Mouse (Mus musculus) liver, embryonic 11.5 days (tissue): ENCODE results near the gene Muc3. TPM values are rescaled to one million over a fixed set of nuclear protein-coding genes. Genes with fewer than 3 reads are reported as not detected.
A peak's percentile ranks its signal among the peaks of the same experiment; 100 is the strongest.

ENCODE experiments used
- ATAC-seq: fragments of 200-750 bp; cut with Nextera tagmentation; replicated peaks from 2 replicates; pipeline ENCODE4 v1.8.0; 2017; ENCODE audit warnings: moderate number of reproducible peaks, mild to moderate bottlenecking, moderate TSS enrichment, moderate library complexity; ENCODE audit not compliant: low FRiP score
- DNase-seq: peaks from one replicate; pipeline ENCODE4 v3.0.0-alpha.2; 2017; ENCODE audit warnings: low spot score
- H3K27ac ChIP-seq: fragments of 300-500 bp; sonication (generic); 2 replicates; pipeline ENCODE4 v1.5.1; 2014; ENCODE audit warnings: mild to moderate bottlenecking, low read depth, low read length, control low read depth
- H3K27me3 ChIP-seq: fragments of 300-500 bp; sonication (generic); replicated peaks from 2 replicates; pipeline ENCODE4 v1.6.1; 2014; ENCODE audit warnings: low read length, mixed read lengths; ENCODE audit not compliant: control insufficient read depth, insufficient read depth
- H3K36me3 ChIP-seq: fragments of 300-500 bp; sonication (generic); 2 replicates; pipeline ENCODE4 v1.6.1; 2014; ENCODE audit warnings: mild to moderate bottlenecking, low read length, moderate library complexity, mixed read lengths; ENCODE audit not compliant: control insufficient read depth, insufficient read depth
- H3K4me1 ChIP-seq: fragments of 300-500 bp; sonication (generic); replicated peaks from 2 replicates; pipeline ENCODE4 v1.6.1; 2014; ENCODE audit warnings: low read length, mixed read lengths; ENCODE audit not compliant: control insufficient read depth, insufficient read depth
- H3K4me2 ChIP-seq: fragments of 300-500 bp; sonication (generic); 2 replicates; pipeline ENCODE4 v1.6.1; 2014; ENCODE audit warnings: mild to moderate bottlenecking, control low read depth, moderate library complexity
- H3K4me3 ChIP-seq: fragments of 300-500 bp; sonication (generic); 2 replicates; pipeline ENCODE4 v1.5.1; 2014; ENCODE audit warnings: low read depth, low read length, control low read depth
- H3K9ac ChIP-seq: fragments of 300-500 bp; sonication (generic); 2 replicates; pipeline ENCODE4 v1.6.1; 2014; ENCODE audit warnings: low read depth, low read length, control low read depth
- H3K9me3 ChIP-seq: fragments of 300-500 bp; sonication (generic); 2 replicates; pipeline ENCODE4 v1.6.1; 2016; ENCODE audit warnings: low read length, inconsistent platforms, mixed read lengths; ENCODE audit not compliant: control insufficient read depth
- WGBS: fragments of 180-500 bp; shearing (Covaris S2); extraction: QIAGEN DNeasy Blood & Tissue Kit; methylation state at CpG from one replicate; pipeline ENCODE4 v1.1.7; 2014; 5-methylcytosine and 5-hydroxymethylcytosine counted together
- polyA plus RNA-seq: library from polyadenylated mRNA; unstranded; fragments of >200 nt; fragmentation: Nextera tagmentation; extraction: Ambion mirVana; gene quantifications from 2 replicates; pipeline ENCODE4 v1.2.1, GENCODE M21; 2014

Gene Muc3
- polyA plus RNA-seq, 1 experiment from 2014 or later = not detected

DNA sequence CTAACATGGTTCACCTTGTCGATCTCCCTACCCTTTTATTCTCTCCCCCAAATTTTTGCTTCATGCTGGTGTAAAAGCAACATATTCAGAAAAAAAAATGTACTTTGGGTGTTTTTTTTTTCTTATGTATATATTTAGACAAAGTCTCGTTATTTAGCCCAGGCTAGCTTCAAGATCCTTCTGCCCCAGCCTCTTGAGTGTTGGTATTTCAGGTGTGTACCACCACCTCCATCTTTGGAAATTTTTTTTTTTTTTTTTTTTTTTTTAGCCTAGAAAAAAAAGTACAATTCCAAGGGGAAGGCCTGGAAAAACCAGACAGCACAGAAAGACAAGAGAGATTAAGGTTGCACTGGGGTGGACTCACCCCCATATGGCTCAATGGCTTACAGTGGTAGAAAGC is 32.1 kb downstream of the Muc3 start:
- Histone ChIP-seq H3K9me3 (peaks cover 28% of the 10 kb centered on the region), H3K36me3 (peaks cover 25% of the 10 kb centered on the region), H3K27me3 (no peaks in the 10 kb centered on the region), H3K4me2 (peak overlapping the region; percentile 94; the same call in 1 of the 2 replicates), H3K9ac (no peak overlapping the region), H3K27ac (peak overlapping the region; percentile 93), H3K4me3 (no peak overlapping the region), H3K4me1 (peaks cover 9% of the 10 kb centered on the region)
- no peak for ATAC-seq
- DNase-seq = no peak
- WGBS = 64% methylated on average over 2 of the region's 2 CpGs

DNA sequence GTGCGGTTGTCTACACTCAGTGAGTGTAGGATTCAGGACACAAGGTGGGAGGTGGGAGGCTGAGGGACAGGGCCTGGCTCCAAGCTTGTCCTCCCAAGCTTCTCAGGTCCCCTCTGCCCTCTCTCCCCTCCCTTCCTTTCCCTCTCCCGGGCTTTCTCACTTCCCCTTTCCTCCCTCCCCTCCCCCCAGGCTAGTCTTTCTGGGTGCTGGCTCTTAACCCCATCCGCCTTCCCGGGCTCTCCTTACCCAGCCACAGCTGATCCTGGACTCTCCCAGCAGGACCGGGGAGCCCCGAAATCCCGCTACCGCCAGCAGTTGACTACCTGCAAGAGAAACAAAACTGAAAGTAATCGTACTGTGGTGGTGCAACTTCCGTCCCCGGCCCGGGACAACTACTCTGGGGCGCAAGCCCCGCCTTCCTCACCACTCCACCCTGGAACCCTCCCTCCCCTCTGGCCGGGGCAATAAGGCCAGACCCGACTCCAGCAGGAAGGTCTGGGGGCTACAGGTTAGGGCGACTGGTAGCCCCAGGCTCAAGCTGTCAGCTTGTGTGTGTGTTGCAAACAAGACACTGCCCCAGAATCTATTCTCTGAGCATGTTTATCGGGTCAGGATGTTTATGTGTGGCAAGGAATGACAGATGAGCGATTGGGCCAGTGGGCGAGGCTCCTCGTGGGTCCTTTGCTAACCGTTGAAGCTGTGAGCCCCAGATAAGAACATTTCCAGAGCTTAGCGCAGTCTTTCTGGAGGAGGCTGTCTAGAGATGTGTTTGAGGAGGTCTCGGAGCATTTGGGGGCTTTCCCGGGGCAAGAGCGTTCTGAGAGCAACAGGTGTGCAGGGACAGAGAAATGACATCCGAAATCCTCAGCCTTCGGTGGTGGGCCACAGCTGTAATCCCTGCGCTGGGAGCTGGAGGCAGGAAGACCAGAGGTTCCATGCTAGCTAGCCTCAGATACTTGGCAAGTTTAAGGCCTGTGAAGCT is 33.0 kb downstream of the Muc3 start, which contains the start of gene Trim56:
Gene Trim56 (minus strand): TSS at position 344 of the 982 bp plus-strand sequence.
- Histone ChIP-seq H3K36me3 (peaks cover 25% of the 10 kb centered on the region), H3K27ac (peak within 1 kb of the TSS; percentile 93), H3K9me3 (peaks cover 31% of the 10 kb centered on the region), H3K4me1 (peaks cover 9% of the 10 kb centered on the region), H3K4me2 (peak within 1 kb of the TSS; percentile 94), H3K4me3 (peak within 1 kb of the TSS; percentile 77), H3K27me3 (no peaks in the 10 kb centered on the region), H3K9ac (peak within 1 kb of the TSS; percentile 87)
- ATAC-seq (peak; percentile 91), DNase-seq (peak; percentile 84)
- 4% methylated on average over 29 of the region's 29 CpGs for WGBS

DNA sequence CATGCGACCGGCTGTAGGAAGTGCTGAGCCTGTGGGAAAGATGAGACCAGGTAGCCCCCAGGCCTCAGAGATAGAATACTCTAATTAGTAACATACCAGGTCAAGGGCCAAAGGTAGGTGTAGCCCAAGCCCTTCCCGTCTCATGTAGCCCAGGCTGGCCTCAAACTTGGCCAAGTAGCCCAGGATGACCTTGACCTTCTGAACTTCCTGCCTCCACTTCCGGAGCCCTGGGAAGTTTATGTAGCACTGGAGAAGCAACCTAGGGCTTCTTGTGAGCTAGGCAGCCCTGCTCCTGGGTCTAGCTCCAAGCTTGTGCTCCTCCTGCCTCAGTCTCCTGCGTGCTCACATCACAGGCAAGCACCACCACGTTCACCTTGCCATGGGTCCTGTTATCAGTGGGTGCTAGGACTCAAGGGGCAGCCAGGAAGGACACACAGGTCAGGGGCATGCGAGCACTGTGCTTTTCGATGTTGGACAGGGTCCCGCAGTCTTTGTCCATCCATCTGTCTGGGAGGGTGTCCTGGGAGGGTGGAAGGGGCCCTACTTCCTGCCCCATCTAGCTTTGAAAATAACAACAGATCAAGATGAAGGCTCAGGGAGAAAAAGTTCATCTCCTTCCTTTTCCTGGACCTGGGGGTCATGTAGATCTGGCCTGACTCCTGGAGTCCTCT is 34.1 kb downstream of the Muc3 start:
- Histone ChIP-seq H3K36me3 (peaks cover 25% of the 10 kb centered on the region), H3K9ac (peak overlapping the region; percentile 87), H3K4me3 (peak overlapping the region; percentile 77), H3K4me2 (peak overlapping the region; percentile 94), H3K4me1 (peaks cover 9% of the 10 kb centered on the region), H3K9me3 (peaks cover 36% of the 10 kb centered on the region), H3K27me3 (no peaks in the 10 kb centered on the region), H3K27ac (peak overlapping the region; percentile 93)
- no peak for DNase-seq
- ATAC-seq = no peak
- 59% methylated on average over 9 of the region's 9 CpGs for WGBS

DNA sequence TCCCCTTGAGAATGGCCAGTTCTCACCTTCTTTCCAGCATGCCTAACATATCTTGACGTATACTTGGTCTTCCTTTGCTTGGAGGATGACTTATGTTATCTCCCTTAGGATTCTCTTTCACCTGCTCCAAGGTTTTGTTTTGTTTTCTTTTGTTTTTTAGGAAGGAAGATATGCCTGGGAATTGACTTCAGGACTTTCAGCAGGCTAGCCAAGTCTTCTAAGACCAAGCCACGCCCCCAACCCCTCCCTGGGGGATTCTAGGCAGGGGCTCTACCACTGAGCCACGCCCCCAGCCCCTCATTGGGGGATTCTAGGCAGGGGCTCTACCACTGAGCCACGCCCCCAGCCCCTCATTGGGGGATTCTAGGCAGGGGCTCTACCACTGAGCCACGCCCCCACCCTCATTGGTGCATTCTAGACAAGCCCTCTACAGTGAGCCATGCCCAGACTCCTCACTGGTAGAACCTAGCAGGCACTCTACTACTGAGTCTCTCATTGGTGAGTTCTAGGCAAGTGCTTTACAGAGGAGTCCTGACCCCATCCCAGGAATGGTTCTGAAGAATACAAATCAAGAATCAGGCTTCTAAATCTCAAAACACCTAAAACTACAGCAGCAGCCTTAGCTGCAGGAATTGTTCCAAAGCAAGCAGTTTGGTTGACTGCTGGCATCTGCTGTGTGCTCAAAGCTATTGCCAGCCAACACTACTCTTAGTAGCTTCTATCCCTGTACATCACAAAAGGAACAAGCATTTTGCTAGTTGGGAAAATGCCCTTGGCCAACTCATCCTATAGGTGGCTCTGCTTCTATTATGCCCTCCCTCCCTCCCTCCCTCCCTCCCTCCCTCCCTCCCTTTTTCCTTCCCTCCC is 37.3 kb downstream of the Muc3 start:
- Histone ChIP-seq H3K9ac (no peak overlapping the region), H3K4me2 (no peak overlapping the region), H3K9me3 (peaks cover 39% of the 10 kb centered on the region), H3K4me1 (peaks cover 9% of the 10 kb centered on the region), H3K4me3 (no peak overlapping the region), H3K27ac (no peak overlapping the region), H3K36me3 (peaks cover 25% of the 10 kb centered on the region), H3K27me3 (no peaks in the 10 kb centered on the region)
- WGBS = 75% methylated on average over 5 of the region's 5 CpGs
- ATAC-seq = no peak
- no peak for DNase-seq

DNA sequence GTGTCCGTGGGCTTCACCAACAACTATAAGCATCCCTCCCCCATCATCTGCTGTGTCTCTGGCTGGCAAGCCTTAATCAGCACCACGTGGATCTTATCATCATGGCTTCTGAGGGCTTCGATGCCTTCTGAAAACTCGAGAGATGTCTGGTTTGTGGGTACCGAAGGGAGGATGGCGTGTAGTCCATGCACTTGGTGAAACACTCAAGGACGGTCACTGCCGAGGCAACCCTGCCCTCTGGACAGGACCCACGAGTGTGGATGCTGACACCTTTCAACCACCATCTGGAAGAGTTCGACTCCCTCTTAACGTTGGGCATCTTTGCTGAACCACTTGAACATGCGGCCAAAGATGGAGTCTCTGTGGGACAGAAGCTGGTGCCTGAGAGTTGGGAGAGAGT is 38.3 kb downstream of the Muc3 start:
- WGBS = 86% methylated on average over 12 of the region's 12 CpGs
- no peaks in the 10 kb centered on the region for H3K27me3 ChIP-seq
- H3K9ac ChIP-seq = no peak overlapping the region
- no peak for DNase-seq
- H3K27ac ChIP-seq = no peak overlapping the region
- peaks cover 25% of the 10 kb centered on the region for H3K36me3 ChIP-seq
- no peak overlapping the region for H3K4me3 ChIP-seq
- ATAC-seq = no peak
- peaks cover 39% of the 10 kb centered on the region for H3K9me3 ChIP-seq
- H3K4me1 ChIP-seq = peaks cover 9% of the 10 kb centered on the region
- no peak overlapping the region for H3K4me2 ChIP-seq

DNA sequence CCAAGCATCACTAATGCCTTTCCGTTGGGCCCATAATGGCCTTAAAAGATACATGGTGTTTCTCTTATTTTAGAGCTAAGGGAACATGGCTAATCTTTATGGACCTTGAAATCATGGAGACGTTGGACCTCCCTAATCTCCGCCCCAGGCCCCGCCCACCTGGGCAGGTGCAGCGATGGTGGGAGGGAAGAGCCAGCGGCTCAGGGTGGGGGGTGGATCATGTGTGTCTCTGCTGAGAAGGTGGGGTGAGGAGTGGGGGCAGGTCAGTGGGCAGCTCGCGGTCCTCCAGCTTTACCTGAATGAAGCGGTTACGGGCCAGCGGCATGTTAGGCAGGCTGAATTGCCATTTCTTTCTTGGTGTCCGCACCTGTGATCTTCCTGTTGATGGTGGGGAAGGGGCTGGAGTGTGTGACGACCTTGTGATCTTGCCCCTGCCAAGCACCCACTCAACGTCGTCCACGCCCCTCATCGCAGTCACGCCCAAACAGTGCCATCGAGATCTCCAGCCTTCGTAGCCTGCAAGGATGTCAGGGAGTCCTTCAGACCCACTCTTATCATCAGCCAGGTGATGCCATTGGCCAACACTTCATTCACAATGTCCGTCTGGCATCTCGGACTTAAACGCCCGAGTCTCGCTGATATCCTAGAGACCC is 39.1 kb downstream of the Muc3 start:
- WGBS = 57% methylated on average over 25 of the region's 25 CpGs
- Histone ChIP-seq H3K4me2 (no peak overlapping the region), H3K9ac (no peak overlapping the region), H3K36me3 (peaks cover 25% of the 10 kb centered on the region), H3K27ac (no peak overlapping the region), H3K4me1 (peaks cover 4% of the 10 kb centered on the region), H3K9me3 (peaks cover 39% of the 10 kb centered on the region), H3K27me3 (no peaks in the 10 kb centered on the region), H3K4me3 (no peak overlapping the region)
- ATAC-seq (no peak), DNase-seq (no peak)

DNA sequence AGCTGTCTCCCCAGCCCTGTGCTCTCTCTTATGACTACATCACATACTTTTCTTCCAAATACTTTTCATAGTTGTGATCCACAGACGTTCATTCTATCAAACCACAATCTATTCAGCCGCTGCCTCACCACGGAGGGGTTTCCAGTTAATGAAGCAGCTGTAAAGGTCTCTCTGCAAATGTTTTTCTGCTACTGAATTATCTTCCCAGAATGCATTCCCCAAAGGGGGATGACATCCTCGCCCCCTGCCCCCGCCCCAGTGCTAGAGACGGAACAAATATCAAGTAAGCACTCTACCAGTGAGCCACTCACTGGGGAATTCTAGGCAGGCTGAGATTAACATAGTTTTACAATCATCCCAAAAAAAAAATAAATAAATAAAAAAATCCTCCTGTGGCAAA is 41.0 kb downstream of the Muc3 start:
- no peak overlapping the region for H3K27ac ChIP-seq
- no peak overlapping the region for H3K4me3 ChIP-seq
- H3K4me2 ChIP-seq = no peak overlapping the region
- H3K4me1 ChIP-seq = peaks cover 8% of the 10 kb centered on the region
- ATAC-seq = no peak
- H3K27me3 ChIP-seq = no peaks in the 10 kb centered on the region
- H3K9me3 ChIP-seq = peaks cover 19% of the 10 kb centered on the region
- DNase-seq = no peak
- H3K36me3 ChIP-seq = peaks cover 7% of the 10 kb centered on the region
- WGBS = 54% methylated on average over 6 of the region's 6 CpGs
- no peak overlapping the region for H3K9ac ChIP-seq

DNA sequence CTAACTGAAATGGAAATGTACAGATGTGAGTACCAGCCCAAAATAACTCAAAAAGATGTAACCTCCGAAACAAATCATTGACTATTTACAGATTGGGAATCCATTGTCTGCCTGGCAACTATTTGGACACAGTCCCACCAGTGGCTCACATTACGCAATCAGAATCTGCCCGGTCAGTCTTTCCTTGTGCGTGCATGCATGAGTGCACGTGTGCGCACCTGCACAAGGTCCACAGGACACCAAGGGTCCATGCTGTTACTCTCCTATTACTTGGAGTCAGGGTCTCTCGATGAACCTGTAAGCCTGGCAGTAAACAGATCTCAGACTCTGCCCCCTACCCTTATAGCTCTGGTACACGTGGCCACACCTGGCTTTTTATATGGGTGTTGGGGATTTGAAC is 41.5 kb downstream of the Muc3 start:
- WGBS = 72% methylated on average over 8 of the region's 8 CpGs
- peaks cover 13% of the 10 kb centered on the region for H3K4me1 ChIP-seq
- no peak for ATAC-seq

More for the DNA sequence above, 41.5 kb downstream of the Muc3 start:
- no peak overlapping the region for H3K4me2 ChIP-seq
- H3K27me3 ChIP-seq = no peaks in the 10 kb centered on the region
- no peak overlapping the region for H3K27ac ChIP-seq
- peaks cover 15% of the 10 kb centered on the region for H3K9me3 ChIP-seq
- peaks cover 2% of the 10 kb centered on the region for H3K36me3 ChIP-seq
- no peak overlapping the region for H3K9ac ChIP-seq
- no peak overlapping the region for H3K4me3 ChIP-seq
- no peak for DNase-seq
